Mouse (Mus musculus): ENCODE measurements around the gene Fam171a1. TPM values are rescaled to one million over a fixed set of nuclear protein-coding genes. Genes with fewer than 3 reads are reported as not detected.

Gene Fam171a1
- polyA plus RNA-seq, 1 experiment from 2014 or later = 52.4 TPM

DNA sequence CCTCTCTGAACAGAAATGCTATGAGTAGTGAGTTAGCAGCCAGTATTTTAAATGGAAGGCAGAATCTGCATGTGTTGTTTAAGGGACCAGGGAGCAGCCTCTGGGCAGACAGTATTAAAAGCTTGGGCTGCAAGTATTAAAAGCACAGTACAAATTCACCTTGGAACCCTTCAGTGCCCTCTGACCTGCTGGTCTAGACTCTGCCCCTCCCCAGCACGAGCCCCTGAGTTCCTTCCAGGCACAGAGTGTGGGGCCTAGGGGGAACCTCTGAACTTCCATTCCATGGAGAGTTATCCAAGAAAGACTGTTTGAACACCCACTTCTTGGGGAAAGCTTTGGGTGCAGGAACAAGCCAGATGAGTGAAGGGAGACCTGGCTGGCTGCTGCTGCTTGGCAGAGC, 47.6 kb downstream of the Fam171a1 start:
- no peak overlapping the region for H3K4me3 ChIP-seq (replicated peaks; ENCODE audit: low read length)
- H3K27me3 ChIP-seq (ENCODE audit: control insufficient read depth, insufficient read depth, low read length) = no peaks in the 10 kb centered on the region
- no peaks in the 10 kb centered on the region for H3K9me3 ChIP-seq (ENCODE audit: control insufficient read depth, low read length)
- no peaks in the 10 kb centered on the region for H3K36me3 ChIP-seq (replicated peaks; ENCODE audit: control insufficient read depth, insufficient read depth)
- no peak for ATAC-seq (ENCODE audit: low FRiP score)
- H3K27ac ChIP-seq = no peak overlapping the region
- no peak for DNase-seq (ENCODE audit: low spot score)
- no peak overlapping the region for H3K4me2 ChIP-seq (replicated peaks)
- 65% methylated on average over 1 of the region's 1 CpGs for WGBS
- 0 out of 2 replicates have a peak, but pooled peaks cover 3% of the 10 kb centered on the region for H3K4me1 ChIP-seq (replicated peaks; ENCODE audit: control insufficient read depth, insufficient read depth, low read length)
- H3K9ac ChIP-seq = no peak overlapping the region

DNA sequence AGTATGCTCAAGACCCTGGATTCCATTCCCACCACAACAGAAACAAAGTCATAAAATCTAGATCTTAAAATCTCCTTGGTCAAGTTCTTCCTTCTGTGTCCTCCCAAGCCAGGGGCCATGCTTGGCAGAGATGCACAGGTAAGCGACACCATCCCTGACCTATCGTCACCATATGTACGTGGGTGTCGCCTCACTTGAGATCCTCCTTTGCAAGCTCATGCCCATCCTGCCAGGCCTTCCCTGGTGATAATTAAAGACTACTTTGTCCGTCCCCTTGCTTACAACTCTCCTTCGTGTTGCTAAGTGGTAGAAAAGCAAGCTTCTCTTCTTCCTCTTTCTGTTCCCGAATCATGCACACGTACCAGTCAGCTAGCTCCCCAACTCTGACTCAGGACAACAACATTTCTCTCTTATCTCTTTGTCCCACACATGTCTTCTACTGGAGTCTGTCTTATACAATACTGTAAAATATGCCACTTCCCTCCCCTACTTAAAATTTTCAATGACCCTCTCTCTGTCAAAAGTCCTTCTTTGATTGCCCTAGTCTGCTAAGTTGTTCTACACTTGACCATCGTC, 49.6 kb downstream of the Fam171a1 start:
- no peak overlapping the region for H3K4me2 ChIP-seq (replicated peaks)
- peaks cover 6% of the 10 kb centered on the region for H3K4me1 ChIP-seq (replicated peaks; ENCODE audit: control insufficient read depth, insufficient read depth, low read length)
- no peak for ATAC-seq (ENCODE audit: low FRiP score)
- H3K36me3 ChIP-seq (replicated peaks; ENCODE audit: control insufficient read depth, insufficient read depth) = no peaks in the 10 kb centered on the region
- WGBS = 91% methylated on average over 9 of the region's 9 CpGs
- no peak for DNase-seq (ENCODE audit: low spot score)
- H3K9ac ChIP-seq = no peak overlapping the region
- no peaks in the 10 kb centered on the region for H3K9me3 ChIP-seq (ENCODE audit: control insufficient read depth, low read length)
- H3K4me3 ChIP-seq (replicated peaks; ENCODE audit: low read length) = no peak overlapping the region
- H3K27me3 ChIP-seq (ENCODE audit: control insufficient read depth, insufficient read depth, low read length) = no peaks in the 10 kb centered on the region
- H3K27ac ChIP-seq = no peak overlapping the region

DNA sequence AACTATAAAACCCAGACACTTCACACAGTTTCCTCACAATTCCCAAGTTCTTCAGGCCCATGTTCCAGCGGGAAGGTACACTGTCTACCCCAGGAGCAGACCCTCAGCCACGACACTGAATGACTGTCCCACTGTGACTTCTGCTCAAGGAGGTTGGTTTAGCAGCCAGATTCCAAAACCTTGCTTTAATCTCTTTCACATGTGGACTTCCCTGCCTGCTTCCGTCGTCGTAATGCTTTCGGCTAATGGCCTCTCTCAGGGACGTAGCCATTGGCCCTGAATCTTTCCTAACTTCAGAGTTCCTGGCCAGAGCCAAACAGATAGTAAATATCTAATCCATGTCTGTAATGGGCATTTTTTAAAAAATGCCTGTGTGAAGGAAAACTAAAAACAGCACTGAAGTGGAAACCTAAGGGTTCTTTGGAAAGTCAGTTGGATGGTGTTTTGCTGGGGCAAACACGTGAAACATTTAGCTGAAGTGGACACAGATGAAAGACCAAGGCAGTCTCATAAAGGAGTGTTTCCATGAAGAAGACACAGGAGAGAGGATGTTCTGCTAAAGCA, 51.1 kb downstream of the Fam171a1 start:
- 82% methylated on average over 8 of the region's 8 CpGs for WGBS
- H3K4me3 ChIP-seq (replicated peaks; ENCODE audit: low read length) = no peak overlapping the region
- no peak overlapping the region for H3K27ac ChIP-seq
- no peak overlapping the region for H3K9ac ChIP-seq
- DNase-seq (ENCODE audit: low spot score) (no peak), ATAC-seq (ENCODE audit: low FRiP score) (no peak)
- no peaks in the 10 kb centered on the region for H3K27me3 ChIP-seq (ENCODE audit: control insufficient read depth, insufficient read depth, low read length)
- no peak overlapping the region for H3K4me2 ChIP-seq (replicated peaks)
- H3K4me1 ChIP-seq (replicated peaks; ENCODE audit: control insufficient read depth, insufficient read depth, low read length) = peaks cover 20% of the 10 kb centered on the region
- no peaks in the 10 kb centered on the region for H3K9me3 ChIP-seq (ENCODE audit: control insufficient read depth, low read length)
- no peaks in the 10 kb centered on the region for H3K36me3 ChIP-seq (replicated peaks; ENCODE audit: control insufficient read depth, insufficient read depth)

DNA sequence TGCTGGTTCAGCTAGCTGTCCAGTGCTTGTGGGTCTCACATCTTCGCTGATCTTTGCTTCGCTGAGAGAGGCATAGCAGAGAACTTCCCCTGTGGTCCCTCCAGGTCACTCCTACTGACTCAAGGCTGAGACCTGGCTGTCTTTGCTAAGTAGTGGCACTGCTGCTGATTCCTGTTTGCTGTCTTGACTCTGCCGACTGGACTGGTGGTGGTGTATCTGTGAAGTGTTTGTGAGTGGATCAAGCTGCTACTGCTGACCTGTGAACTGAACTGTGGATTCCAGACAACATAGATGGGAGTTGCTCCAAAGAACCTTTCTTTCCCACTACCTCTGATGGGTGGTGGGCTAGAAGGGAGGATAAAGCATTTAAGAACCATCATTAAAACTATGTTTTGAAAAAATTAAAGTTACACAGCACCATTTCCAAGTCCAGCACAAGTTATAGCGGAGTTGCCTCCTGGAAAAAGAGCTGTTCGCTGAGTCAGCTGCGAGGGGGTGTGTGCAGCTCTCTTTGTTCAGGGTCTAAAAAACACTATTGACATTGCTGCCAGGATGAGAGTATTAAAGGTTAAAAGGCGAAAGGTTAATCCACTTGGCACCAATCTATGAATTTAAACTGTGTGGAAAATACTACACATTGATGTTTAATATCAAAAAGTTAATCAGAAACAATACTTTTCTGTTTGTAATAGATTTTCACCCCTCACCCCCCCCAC, 52.0 kb downstream of the Fam171a1 start:
- DNase-seq (ENCODE audit: low spot score) = no peak
- no peak overlapping the region for H3K9ac ChIP-seq

DNA sequence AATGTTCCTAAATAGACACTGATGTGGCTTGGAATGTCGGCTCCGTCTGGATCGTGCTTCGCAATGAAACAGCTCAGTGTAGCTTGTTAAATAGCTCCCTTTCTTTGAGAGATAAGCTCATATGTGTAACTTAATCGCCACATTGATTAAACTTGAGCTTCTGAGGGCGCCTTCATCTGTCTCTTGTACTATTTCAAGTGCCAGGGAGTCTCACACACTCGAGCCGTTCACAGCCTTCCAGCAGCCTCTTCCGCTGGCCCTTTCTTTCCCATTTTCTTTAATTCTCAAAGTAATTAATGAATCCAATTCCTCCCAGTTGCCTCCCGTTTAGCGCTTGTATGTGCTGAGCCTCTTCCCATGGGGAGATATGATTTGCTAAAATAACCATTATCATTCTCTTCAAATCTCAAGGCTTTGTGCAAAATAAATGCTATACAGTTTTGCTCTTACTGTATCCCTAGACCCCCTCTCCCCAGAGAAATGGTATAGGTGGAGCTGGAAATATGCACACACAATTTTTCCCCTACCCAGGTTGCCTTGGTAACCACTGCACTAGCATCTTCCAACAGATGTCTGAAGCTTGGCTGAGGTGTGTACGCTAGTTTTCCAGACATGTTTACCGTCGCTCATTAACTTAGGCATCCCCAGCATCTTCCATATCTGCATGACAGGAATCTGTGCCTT, 54.8 kb downstream of the Fam171a1 start:
- Histone ChIP-seq H3K27ac (peak overlapping the region; percentile 68), H3K4me1 (replicated peaks; ENCODE audit: control insufficient read depth, insufficient read depth, low read length) (peaks cover 20% of the 10 kb centered on the region), H3K27me3 (ENCODE audit: control insufficient read depth, insufficient read depth, low read length) (no peaks in the 10 kb centered on the region), H3K4me2 (replicated peaks) (peak overlapping the region; percentile 36), H3K36me3 (replicated peaks; ENCODE audit: control insufficient read depth, insufficient read depth) (no peaks in the 10 kb centered on the region), H3K9me3 (ENCODE audit: control insufficient read depth, low read length) (no peaks in the 10 kb centered on the region), H3K9ac (peak overlapping the region; percentile 13), H3K4me3 (replicated peaks; ENCODE audit: low read length) (peak overlapping the region; percentile 11; the same call in 1 of the 2 replicates)
- DNase-seq (ENCODE audit: low spot score) (peak; percentile 55), ATAC-seq (ENCODE audit: low FRiP score) (peak; percentile 76)
- WGBS = 52% methylated on average over 14 of the region's 14 CpGs

More for the DNA sequence above, 52.0 kb downstream of the Fam171a1 start:
- ATAC-seq (ENCODE audit: low FRiP score) = no peak
- H3K27me3 ChIP-seq (ENCODE audit: control insufficient read depth, insufficient read depth, low read length) = no peaks in the 10 kb centered on the region
- no peak overlapping the region for H3K27ac ChIP-seq
- no peak overlapping the region for H3K4me3 ChIP-seq (replicated peaks; ENCODE audit: low read length)
- no peaks in the 10 kb centered on the region for H3K9me3 ChIP-seq (ENCODE audit: control insufficient read depth, low read length)
- no peaks in the 10 kb centered on the region for H3K36me3 ChIP-seq (replicated peaks; ENCODE audit: control insufficient read depth, insufficient read depth)
- 88% methylated on average over 7 of the region's 7 CpGs for WGBS
- H3K4me2 ChIP-seq (replicated peaks) = no peak overlapping the region
- peaks cover 20% of the 10 kb centered on the region for H3K4me1 ChIP-seq (replicated peaks; ENCODE audit: control insufficient read depth, insufficient read depth, low read length)

DNA sequence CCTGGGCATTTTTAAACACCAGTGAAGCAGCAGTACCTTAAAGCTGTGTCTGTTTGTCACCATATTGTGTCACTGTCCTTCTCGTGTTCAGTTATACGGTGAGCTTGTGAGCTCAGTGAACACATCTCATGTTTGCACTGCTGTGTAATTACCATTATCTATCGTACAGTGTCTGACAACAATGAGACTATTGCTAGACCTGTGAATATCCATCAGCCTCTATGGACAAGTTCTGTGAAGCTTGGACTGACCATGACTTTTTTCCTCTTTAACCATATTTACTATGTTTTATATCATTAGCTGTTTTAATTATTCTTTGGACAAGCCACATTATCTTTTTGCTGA, 55.4 kb downstream of the Fam171a1 start:
- Histone ChIP-seq H3K27ac (peak overlapping the region; percentile 68), H3K9me3 (ENCODE audit: control insufficient read depth, low read length) (no peaks in the 10 kb centered on the region), H3K4me2 (replicated peaks) (peak overlapping the region; percentile 36), H3K9ac (peak overlapping the region; percentile 13), H3K4me1 (replicated peaks; ENCODE audit: control insufficient read depth, insufficient read depth, low read length) (peaks cover 20% of the 10 kb centered on the region), H3K27me3 (ENCODE audit: control insufficient read depth, insufficient read depth, low read length) (no peaks in the 10 kb centered on the region), H3K36me3 (replicated peaks; ENCODE audit: control insufficient read depth, insufficient read depth) (no peaks in the 10 kb centered on the region), H3K4me3 (replicated peaks; ENCODE audit: low read length) (peak overlapping the region; percentile 11; the same call in 1 of the 2 replicates)
- WGBS = 37% methylated on average over 3 of the region's 3 CpGs
- peak; percentile 38; the same call in 1 of the 2 replicates for ATAC-seq (ENCODE audit: low FRiP score)
- DNase-seq (ENCODE audit: low spot score) = no peak

DNA sequence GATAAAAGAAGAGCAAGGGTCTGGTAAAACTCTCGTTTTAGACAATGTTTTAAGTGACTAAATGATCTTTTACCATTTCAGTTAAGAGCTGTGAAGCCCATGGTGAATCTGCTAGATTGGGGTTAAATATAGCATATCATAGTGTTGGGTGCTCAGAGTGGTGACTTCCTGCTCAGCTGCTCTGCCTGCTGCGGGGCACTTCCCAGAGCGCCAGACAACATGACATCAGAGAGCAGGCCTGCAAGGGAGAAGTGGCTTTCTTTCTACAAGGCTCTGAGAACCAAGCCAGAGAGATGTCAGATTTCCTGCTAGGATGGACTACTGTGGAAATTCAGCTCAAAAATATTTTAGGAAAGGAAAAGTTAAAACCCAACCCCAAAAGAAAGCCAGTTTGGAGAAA, 57.8 kb downstream of the Fam171a1 start:
- Histone ChIP-seq H3K27me3 (ENCODE audit: control insufficient read depth, insufficient read depth, low read length) (no peaks in the 10 kb centered on the region), H3K9me3 (ENCODE audit: control insufficient read depth, low read length) (no peaks in the 10 kb centered on the region), H3K36me3 (replicated peaks; ENCODE audit: control insufficient read depth, insufficient read depth) (no peaks in the 10 kb centered on the region), H3K27ac (no peak overlapping the region), H3K4me2 (replicated peaks) (no peak overlapping the region), H3K4me1 (replicated peaks; ENCODE audit: control insufficient read depth, insufficient read depth, low read length) (peaks cover 20% of the 10 kb centered on the region), H3K9ac (no peak overlapping the region), H3K4me3 (replicated peaks; ENCODE audit: low read length) (no peak overlapping the region)
- 71% methylated on average over 3 of the region's 3 CpGs for WGBS
- DNase-seq (ENCODE audit: low spot score) (no peak), ATAC-seq (ENCODE audit: low FRiP score) (no peak)

DNA sequence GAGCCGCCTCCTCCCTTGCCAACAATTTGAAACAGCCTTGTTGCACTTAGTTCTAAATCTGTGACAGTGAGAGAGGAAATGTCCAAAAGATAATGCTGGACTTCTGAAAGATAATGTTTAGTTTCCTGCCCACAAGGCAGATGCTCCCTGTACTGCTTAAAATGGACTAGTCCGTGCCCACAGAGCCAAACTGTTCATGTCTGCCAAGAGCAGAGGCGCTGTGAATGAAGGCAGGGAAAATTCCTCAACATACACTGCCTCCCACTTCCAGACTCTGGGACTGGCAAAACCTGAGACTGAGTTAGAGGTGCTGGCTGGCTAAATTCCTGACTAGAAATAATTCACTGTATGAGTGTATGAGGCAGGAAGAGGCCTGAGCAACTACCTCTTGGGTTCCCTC, 58.6 kb downstream of the Fam171a1 start:
- Histone ChIP-seq H3K27me3 (ENCODE audit: control insufficient read depth, insufficient read depth, low read length) (no peaks in the 10 kb centered on the region), H3K4me2 (replicated peaks) (no peak overlapping the region), H3K27ac (no peak overlapping the region), H3K9ac (no peak overlapping the region), H3K4me3 (replicated peaks; ENCODE audit: low read length) (no peak overlapping the region), H3K36me3 (replicated peaks; ENCODE audit: control insufficient read depth, insufficient read depth) (no peaks in the 10 kb centered on the region), H3K9me3 (ENCODE audit: control insufficient read depth, low read length) (no peaks in the 10 kb centered on the region), H3K4me1 (replicated peaks; ENCODE audit: control insufficient read depth, insufficient read depth, low read length) (peaks cover 20% of the 10 kb centered on the region)
- DNase-seq (ENCODE audit: low spot score) (no peak), ATAC-seq (ENCODE audit: low FRiP score) (no peak)
- 74% methylated on average over 3 of the region's 3 CpGs for WGBS

DNA sequence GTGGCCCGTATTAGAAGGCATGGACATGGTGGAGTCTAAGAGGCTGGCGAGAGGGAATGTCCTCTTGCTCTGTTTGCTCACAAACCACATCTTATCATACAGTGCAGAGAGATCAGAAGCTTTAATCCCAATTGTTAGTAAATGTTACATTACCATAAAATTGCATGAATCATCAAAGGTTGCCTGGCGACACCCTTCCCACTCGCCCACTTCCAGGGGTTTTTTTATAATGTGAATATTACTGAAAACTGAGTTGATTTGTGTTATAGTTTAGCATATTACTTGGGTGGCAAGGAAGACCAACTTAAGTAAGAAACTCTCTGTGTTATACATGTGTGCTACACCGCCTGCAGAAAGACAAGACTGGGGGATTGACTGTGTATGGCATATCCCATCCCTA, 60.9 kb downstream of the Fam171a1 start:
- no peaks in the 10 kb centered on the region for H3K27me3 ChIP-seq (ENCODE audit: control insufficient read depth, insufficient read depth, low read length)
- no peaks in the 10 kb centered on the region for H3K9me3 ChIP-seq (ENCODE audit: control insufficient read depth, low read length)
- H3K4me2 ChIP-seq (replicated peaks) = no peak overlapping the region
- ATAC-seq (ENCODE audit: low FRiP score) = no peak
- H3K4me3 ChIP-seq (replicated peaks; ENCODE audit: low read length) = no peak overlapping the region
- H3K36me3 ChIP-seq (replicated peaks; ENCODE audit: control insufficient read depth, insufficient read depth) = peaks cover 20% of the 10 kb centered on the region; the same call in 1 of the 2 replicates
- H3K9ac ChIP-seq = no peak overlapping the region
- WGBS = 86% methylated on average over 5 of the region's 5 CpGs
- H3K4me1 ChIP-seq (replicated peaks; ENCODE audit: control insufficient read depth, insufficient read depth, low read length) = peaks cover 1% of the 10 kb centered on the region
- no peak overlapping the region for H3K27ac ChIP-seq
- no peak for DNase-seq (ENCODE audit: low spot score)

Measured in hindbrain, embryonic 14.5 days (tissue).